Mouse (Mus musculus): ENCODE measurements around the gene Rab5a. TPM values are rescaled to one million over a fixed set of nuclear protein-coding genes. Genes with fewer than 3 reads are reported as not detected.

The Rab5a gene
- total RNA-seq, 4 experiments from 2014 or later, result 93.0 to 114 (median 97.6) TPM

DNA sequence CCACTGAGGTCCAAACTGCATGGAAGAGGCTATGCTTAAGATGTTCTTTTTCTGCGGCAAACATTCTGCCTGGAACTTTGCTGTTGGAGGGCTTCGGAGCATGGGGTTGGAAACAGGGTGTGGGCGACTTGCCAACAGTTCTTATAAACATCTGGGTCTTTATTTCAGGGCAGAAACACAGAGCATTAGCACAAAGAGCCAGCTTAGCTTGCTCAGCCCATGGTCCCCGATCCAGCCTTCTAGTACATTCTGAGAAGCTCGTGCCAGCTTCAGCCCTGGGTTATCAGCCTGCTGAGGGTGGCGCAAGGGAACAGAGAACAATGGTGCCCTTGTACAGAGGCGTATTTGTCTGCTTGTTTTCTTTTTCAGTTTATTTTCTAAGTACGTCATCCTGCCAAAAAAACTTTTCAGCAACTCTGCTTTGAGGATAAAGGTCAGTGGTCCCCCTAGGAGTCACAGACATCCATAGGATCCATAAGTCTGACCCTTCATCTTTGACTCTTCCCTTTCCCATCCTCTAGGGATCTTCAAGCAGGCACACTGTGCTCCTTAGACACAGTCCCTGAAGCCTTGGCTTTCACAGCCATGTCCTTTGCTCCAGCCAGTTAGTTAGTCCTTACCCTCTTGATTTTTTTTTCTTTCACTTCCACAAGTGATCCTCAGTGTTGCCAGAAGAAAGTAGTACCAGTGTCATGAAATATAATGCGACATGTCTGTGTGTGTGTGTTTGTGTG lies 64.7 kb downstream of the Rab5a start:
- DNase-seq, result no peak

DNA sequence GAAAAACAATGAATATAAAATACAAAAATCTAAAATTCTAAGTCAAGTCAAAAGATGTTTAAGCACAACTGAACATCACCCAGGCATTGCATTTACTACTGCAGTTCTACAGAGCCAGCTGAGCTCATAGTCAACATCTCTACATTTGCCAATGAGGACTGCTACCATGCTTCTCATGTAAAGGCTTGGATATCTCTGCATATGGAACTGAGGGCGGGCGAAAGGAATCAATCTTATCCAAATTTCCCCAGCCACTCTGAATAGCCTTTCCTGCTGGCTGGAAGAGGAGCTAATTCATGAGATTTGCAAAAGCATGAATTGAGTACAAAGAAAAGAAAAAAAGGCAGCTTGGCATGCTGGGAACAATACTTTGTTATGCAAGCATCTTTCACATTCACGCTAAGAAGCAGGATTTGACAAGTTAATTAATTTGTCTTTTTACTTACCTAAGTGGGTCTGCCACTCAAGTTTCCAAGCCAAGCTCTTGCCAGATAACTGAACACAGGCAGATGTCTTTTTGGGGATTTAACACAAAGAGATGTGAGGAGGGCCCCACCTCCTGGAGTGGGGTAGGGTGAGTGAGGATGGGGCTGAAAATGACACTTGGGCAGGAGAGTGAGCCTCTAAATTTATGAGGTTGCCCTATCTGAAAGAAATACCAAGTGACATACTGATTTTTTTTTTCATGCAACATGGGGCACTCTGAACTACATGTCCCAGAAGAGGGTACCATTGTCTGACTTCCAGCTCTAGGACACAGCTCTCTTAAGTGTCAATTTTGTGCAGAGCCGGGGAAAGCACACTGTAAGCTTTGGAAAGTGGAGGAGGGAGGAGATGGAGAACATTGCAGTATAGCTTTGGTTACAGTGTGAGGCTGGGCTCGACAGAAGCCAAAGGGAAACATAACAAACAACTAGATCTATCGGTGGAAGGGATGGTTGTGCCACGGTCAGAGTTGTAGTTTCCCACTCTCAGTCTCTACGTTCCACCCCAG lies 72.6 kb downstream of the Rab5a start:
- DNase-seq, result no peak

- DNase-seq, result peak; percentile 55
Observed at GRCm38 (mm10) chr17:53554088-53554487, 75.1 kb downstream of the Rab5a start.

GRCm38 (mm10) chr17:53554813-53555212 lies 75.8 kb downstream of the Rab5a start:
- DNase-seq, result no peak

Other genes with a start within 250 kb of the Rab5a start
- gene Efhb, start 15.9 kb upstream of the Rab5a start, total RNA-seq (2022), result under 1 TPM; 0.41 to 0.99 (median 0.58) TPM
- not detected for gene Pp2d1, start 60.2 kb downstream of the Rab5a start, total RNA-seq (2022)
- 100 to 1,000 TPM in 1 of 4 experiments, 10 to 100 TPM in 3; 77.7 to 105 (median 82.5) TPM for gene Kat2b, start 87.6 kb downstream of the Rab5a start, total RNA-seq (2022)
- under 1 TPM; 0.32 to 0.94 (median 0.34) TPM for gene Sgo1, start 210.1 kb downstream of the Rab5a start, total RNA-seq (2022)